Mouse (Mus musculus): ENCODE measurements around the gene B3gntl1.

B3gntl1 gene

GRCm38 (mm10) chr11:121647321-121647720, 25.6 kb downstream of the B3gntl1 start:
- no peak for DNase-seq (ENCODE audit: low spot score)

GRCm38 (mm10) chr11:121645394-121645793, 27.6 kb downstream of the B3gntl1 start:
- no peak for DNase-seq (ENCODE audit: low spot score)

- no peak for DNase-seq (ENCODE audit: low spot score)
These were observed 31.3 kb downstream of the B3gntl1 start for GRCm38 (mm10) chr11:121641501-121642145.

- DNase-seq (ENCODE audit: low spot score) = no peak
These were observed 36.3 kb downstream of the B3gntl1 start for GRCm38 (mm10) chr11:121636646-121637045.

- DNase-seq (ENCODE audit: low spot score) = no peak
These were observed 41.5 kb downstream of the B3gntl1 start for GRCm38 (mm10) chr11:121631410-121631809.

GRCm38 (mm10) chr11:121630406-121630805, 42.5 kb downstream of the B3gntl1 start:
- no peak for DNase-seq (ENCODE audit: low spot score)

- no peak for DNase-seq (ENCODE audit: low spot score)
These were observed 43.4 kb downstream of the B3gntl1 start for GRCm38 (mm10) chr11:121629529-121629928.

GRCm38 (mm10) chr11:121627521-121627920, 45.4 kb downstream of the B3gntl1 start:
- DNase-seq (ENCODE audit: low spot score) = no peak

- DNase-seq (ENCODE audit: low spot score) = no peak
These were observed 47.9 kb downstream of the B3gntl1 start for GRCm38 (mm10) chr11:121625007-121625406.

- no peak for DNase-seq (ENCODE audit: low spot score)
These were observed 55.6 kb downstream of the B3gntl1 start for GRCm38 (mm10) chr11:121617371-121617770.

- no peak for DNase-seq (ENCODE audit: low spot score)
These were observed 56.5 kb downstream of the B3gntl1 start for GRCm38 (mm10) chr11:121616501-121616900.

GRCm38 (mm10) chr11:121615961-121616485, 56.9 kb downstream of the B3gntl1 start:
- no peak for DNase-seq (ENCODE audit: low spot score)

- DNase-seq (ENCODE audit: low spot score) = no peak
These were observed 62.0 kb downstream of the B3gntl1 start for GRCm38 (mm10) chr11:121610976-121611375.

GRCm38 (mm10) chr11:121605604-121606003, 67.3 kb downstream of the B3gntl1 start:
- DNase-seq (ENCODE audit: low spot score) = no peak

GRCm38 (mm10) chr11:121601422-121601821, 71.5 kb downstream of the B3gntl1 start:
- DNase-seq (ENCODE audit: low spot score) = no peak

- DNase-seq (ENCODE audit: low spot score) = no peak
These were observed 75.7 kb downstream of the B3gntl1 start for GRCm38 (mm10) chr11:121597254-121597653.

GRCm38 (mm10) chr11:121581856-121582255, 91.1 kb downstream of the B3gntl1 start:
- DNase-seq (ENCODE audit: low spot score) = no peak
